Mouse (Mus musculus) lung, adult 18-20 months (tissue): ENCODE results near the gene 4933415A04Rik.
A peak's percentile ranks its signal among the peaks of the same experiment; 100 is the strongest.

Experiments used
- DNase-seq, 2 experiments: peaks; one replicate each; pipeline ENCODE4 v3.0.0; 2022; ENCODE audit warnings: mixed read lengths in 2 of 2

The 4933415A04Rik gene

GRCm38 (mm10) chr11:43633658-43634401, 47.0 kb downstream of the 4933415A04Rik start:
- DNase-seq: peak; percentile 62 to 73

DNA sequence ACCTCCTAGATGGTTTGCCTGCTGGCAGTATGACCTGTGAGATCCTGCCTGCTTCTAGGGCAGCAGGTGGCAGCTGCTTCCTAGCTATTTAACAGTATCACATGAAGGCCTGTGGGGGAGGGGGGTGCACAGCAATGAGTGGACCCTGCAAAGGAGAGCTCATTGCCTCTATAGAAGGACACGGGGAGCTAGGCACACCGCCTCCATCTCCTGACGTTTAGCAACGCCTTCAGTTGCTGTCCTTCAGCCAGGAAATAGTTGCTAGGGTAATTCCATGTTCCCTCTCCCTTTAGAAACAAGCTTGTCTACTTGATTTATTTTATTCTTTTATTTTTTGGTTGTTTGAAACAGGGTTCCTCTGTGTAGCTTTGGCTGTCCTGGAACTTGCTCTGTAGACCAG, 49.9 kb downstream of the 4933415A04Rik start:
- no peak for DNase-seq

- DNase-seq: no peak
Observed at GRCm38 (mm10) chr11:43638486-43638885, 51.6 kb downstream of the 4933415A04Rik start.
